Mouse (Mus musculus) 416B (cell line): ENCODE measurements around the gene Acap2.

ENCODE experiments used
- DNase-seq: peaks from one replicate; pipeline ENCODE4 v3.0.0; 2011; ENCODE audit warnings: low read depth

Gene Acap2

DNA sequence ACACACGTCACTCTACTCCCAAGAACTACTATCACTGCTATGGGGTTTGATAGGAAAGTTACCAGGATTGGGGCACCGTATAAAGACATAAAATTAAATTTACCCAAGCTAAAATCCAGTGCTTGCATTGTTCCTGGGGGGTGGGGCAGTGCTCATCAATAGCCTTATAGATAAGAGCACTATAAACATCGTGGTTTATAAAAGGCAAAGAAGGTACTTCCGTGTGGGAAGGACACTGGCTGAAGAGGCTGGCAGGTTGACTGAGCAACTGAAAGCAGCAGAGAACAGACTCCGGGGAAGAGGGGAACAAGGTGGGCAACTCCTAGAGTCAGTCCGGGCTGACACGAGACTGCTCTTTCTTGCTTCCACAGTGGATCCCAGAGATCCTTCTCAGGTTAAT, 33.1 kb downstream of the Acap2 start:
- no peak for DNase-seq

DNA sequence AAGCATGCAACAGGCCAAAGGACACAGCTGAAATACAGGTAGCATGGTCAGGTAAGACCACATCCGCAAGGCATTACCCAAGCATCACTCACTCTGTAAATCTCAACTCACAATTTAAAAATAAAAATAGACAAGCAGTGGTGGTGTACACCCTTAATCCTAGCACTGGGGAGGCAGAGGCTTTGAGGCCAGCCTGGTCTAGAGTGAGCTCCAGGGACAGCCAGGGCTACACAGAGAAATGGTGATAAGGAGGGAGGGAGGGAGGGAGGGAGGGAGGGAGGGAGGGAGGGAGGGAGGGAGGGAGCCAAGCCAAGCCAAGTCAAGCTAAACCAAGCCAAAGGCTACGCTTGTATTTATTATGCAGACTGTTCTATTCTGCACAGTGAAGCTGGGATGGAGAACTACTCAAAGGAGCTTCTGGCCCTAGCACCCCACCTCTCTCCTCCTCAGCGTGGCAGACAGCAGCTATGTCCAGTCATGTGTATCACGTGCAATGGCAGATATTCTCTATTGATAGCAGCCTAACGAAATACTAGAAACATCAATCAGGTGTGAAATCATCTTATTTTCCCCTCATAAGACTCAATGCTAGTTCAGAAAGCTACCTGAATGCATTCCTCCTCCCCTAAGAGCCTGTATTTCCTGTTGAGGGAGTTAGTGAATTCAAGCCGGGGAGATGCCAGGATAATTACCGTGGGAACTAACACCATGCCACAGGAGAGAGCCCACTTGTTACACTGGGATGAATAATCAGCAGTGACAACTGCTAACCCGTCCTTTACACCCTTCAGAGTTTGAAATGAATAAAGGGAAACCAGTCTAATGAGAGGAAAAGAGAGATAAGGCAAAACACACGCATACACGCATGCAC, 33.8 kb downstream of the Acap2 start:
- DNase-seq: no peak

DNA sequence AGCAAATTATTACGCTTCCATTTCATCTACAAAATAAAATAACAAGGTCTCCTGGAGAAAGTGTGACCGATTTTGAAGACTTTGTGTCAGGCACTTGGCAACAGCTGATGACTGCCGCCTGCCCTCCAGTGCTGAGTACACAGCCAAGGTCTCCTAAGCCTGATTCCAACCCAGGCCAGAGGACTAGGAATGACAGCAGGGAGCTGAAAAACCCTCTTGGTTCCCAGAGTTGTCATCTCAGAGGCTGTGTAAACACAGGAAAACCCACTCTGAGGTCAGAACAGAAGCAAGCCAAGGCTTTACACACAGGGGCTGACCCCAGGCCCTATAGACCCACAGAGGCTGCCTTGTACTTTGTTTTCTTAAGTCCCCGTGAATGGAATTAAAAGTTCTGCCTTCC, 35.1 kb downstream of the Acap2 start:
- no peak for DNase-seq

DNA sequence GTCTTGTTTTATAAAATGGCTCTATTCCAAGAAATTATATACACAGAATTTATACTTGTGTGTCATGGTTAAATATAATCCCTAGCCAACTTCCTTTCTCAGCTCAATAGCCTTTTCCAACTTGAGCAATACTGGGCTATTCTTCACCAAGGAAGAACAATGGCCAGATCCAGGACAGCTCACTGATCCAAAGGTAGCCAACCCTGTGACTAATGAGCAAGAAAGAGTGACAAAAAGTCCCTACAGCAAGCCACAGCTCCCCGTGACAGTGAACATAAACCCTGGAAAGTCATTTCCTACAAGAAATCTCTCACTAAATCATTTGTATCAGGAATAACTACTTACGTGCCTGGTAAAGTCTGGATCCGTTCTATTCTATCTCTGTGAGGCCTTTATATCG, 35.6 kb downstream of the Acap2 start:
- DNase-seq: no peak

DNA sequence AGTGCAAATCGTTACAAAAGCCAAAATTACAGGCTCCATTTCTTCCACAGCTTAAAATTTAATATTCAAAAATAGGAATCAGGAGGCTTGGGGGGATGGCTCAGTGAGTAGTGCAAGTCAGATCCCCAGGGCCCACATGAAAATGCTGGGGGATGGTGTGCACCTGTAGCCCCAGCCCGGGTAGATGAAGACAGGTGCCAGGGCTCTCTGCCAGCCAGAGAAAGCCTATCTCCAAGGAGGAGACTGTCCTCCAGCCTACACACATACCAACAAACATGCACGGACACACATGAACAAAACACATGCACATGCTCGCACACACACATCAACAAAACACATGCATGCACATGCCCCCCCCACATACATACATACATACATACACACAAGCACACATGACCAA, 36.9 kb downstream of the Acap2 start:
- no peak for DNase-seq

DNA sequence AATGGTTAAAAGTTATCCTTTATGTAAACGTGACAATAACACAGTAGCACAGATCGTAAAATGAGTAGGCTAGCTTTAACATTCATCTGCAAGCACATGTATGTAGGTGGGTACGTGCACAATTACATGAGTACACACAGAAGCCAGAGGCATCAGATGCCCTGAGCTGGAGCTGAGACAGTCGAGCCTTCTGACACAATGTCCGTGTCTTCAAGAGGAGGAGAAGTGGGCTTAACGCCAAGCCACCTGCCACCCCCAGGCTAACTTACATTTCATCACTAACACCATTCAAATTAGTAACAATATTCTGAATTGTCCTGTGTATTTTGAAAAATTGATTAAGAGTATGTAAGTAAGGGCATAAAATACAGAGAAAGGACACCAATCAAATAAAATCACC, 40.6 kb downstream of the Acap2 start:
- DNase-seq: no peak

DNA sequence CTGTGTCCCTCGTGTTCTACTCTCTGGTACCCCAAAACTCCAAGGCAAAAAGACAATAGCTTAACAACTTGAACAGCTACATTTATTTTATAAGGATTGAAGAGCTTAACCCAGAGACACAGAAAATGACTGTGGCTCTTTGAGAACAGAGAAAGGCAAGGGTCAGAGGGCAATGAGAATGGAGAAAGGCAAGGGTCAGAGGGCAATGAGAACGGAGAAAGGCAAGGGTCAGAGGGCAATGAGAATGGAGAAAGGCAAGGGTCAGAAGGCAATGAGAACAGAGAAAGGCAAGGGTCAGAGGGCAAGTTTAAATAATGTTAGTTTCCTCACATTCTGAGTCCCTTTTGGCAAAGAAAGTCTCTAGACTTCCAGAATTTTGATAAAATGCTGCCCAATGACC, 41.6 kb downstream of the Acap2 start:
- DNase-seq: no peak

DNA sequence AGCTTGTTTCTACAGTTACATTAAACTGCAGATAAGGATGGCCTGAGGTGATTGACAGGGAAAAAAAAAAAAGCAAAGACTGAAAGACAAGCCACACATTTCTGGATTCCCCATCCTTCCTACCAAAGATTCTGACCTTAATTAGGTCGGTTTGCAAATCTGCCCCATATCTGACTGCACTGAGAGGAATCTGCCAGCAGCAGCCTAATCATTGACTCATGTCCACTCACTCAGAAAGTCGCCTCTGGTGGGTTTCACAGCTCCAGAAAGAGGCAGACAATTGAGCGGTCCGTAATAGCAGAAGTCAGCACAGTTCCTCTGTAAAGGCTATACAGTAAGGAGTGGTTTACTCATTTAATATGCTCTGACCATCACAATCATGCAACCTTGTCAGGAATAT, 51.2 kb downstream of the Acap2 start:
- no peak for DNase-seq

DNA sequence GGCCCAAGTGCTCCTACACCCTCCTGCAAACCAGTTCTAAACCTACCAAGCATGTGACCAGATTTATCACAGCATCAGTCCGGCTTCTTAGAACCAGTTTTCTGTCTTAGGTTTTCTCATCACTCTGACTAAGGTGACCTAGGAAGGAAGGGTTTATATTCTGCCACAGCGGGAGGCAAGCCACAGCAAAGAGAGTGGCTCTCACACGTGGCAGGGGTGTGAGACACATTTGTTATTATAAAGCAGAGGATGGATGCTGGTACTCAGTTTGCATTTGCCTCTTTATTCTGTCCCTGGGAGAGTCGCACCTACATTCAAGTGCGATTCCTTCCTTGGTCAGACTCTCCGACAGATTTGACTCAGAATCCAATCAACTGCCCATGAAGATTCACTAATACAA, 52.2 kb downstream of the Acap2 start:
- DNase-seq: no peak

DNA sequence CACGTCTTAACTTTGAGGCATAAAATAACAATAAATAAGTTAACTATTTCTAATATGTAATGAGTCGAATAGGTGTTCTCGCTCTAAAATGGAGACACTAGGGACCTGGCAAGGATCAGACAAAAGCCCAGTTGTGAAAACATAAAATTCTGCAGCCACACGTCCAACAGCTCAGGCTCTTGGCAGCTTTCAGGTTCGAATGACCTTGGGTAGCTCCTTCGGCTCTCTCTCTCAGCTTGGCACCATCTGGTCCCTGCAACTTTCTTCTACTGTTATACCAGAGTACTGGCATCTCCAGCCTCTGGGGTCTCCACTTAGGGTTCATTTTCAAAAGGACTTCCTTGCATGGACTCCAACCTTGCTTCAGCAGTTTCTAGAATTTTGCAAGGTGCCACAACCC, 53.3 kb downstream of the Acap2 start:
- no peak for DNase-seq

DNA sequence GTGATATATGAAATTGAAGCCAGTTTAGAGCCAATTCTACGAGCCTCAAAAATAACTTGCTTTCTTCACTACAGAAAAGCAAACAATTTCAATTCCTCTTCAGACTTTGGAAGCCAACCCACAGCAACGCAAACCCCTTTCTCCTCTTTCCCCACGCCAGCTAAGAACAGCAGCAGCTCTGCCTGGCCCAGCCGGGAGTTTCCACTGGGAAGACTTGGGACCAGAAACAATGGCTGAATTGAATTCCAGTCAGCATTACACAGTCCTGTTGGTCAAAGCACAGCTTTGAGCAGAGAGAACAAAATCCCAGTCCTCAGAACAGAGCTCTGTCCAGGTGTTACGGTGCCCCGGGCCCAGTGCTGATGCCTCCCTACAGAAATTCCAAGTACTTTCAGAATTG, 59.1 kb downstream of the Acap2 start:
- no peak for DNase-seq

DNA sequence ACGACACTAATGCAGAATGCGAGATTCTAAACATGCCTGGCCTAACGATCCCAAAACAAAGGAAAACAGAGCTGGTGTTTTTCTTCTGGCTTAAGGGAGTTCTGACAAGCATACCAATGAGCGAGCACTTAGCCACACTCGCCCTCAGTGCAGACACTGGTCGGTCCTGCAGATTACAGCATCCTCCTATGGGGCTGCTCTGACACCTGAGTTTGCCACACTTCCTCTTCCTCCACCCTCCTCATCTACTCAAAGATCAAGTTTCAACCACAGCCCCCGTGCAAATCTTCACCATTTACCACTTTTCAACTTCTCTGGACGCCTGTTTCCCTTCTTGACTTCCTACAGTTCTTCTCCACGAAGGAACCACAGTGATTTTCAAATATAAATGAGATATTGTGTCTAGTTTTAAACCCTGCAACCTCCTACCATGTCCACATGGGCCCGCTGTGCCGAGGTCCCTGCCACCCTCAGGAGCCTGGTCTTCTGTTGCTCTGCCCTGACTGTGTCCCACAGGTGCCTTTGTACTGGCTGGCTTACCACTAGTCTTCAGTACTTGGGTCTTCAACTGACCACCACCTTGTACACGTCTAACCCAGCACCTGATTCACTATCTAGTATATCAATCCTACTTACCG, 64.3 kb downstream of the Acap2 start:
- DNase-seq: peak; percentile 88

DNA sequence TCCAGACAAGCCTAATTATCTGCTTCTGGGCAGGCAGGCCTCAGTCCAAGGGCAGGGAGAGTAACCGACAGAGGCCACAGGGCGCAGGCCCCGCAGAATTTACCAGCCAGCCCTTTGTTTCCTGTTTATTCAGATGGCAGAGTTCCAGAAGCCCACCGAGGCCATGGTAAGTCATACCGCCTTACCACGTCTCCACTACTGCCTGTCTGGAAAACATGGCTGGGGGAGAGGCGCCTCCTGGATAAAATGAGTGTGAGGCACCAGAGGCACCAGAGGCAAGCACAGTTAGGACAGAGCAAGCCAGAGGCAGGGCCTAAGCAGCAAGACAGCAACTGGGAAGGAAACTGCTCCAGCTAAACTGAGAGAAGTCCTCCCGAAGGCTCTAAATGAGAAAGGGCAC, 65.5 kb downstream of the Acap2 start:
- DNase-seq: peak; percentile 17

DNA sequence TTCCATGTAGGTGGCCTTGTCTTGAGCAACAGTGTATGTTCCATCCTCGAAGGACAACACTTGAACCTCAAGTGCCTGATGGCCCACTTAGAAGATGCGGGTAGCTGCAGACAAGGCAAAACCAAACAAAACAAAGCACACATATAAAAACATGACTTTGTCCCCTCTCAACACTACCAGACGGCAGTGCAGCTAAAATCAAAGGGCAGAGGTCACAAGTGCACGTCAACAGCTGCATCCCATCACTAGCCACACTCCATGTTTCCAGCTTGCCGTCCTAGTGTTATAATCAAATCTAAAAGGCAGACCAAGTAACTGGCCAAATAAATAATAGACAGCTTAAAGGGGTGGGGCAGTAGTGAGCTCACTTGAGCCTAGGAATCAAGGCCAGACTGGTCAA, 69.5 kb downstream of the Acap2 start:
- no peak for DNase-seq

DNA sequence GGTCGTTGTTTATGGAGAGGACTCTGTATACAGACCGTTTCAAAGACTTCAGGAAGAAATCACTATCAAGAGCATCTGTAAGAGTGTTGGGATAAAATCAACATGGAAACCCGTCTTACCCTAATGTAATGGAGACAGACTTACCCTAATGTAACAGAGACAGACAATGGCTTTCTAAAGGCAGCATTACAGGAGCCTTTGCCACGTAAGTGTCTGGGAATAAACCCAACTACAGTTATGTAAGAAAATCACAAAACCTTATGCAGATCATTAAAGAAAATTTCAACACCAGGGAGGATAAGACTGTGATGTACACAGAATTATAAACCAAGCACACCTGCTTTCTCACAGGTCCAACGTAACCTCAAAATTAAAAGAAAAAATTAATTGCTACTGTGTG, 72.9 kb downstream of the Acap2 start:
- no peak for DNase-seq

DNA sequence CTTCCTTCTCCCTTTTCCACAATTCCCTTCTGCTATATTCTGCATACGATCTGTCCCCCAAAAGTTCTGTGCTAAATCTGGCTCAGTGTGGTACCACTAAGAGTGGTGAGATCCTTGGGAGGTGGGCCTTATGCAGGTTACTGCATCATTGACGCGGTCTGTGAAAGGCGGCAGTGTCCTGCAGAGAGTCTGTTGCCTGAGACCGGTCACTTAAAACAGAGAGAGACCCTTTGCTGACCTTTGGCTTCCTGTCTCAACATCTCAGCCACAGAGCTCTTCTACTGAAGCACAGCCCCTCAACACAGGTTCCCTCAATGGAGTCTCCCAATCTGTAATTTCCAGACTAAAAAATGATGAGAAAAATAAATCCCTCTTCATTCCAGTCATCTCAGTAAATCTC, 76.1 kb downstream of the Acap2 start:
- DNase-seq: no peak

DNA sequence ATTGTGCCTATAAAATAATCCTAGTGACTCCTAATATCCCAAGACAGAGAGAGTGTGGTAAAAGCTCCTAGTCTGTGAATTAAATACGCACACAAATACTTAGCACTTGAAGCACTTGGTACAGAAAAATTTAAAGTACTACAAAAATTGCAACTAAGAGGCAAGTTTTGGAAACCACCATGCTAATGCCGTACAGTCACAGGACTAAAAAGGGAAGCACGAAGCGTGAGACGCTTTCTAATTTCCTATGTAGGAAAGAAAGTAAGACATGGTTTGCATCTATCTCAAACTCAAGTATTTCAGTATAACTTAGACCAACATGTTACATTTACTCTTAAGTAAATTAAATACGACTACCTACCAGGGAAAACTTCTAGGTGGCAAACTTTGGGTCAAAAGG, 79.4 kb downstream of the Acap2 start:
- no peak for DNase-seq

DNA sequence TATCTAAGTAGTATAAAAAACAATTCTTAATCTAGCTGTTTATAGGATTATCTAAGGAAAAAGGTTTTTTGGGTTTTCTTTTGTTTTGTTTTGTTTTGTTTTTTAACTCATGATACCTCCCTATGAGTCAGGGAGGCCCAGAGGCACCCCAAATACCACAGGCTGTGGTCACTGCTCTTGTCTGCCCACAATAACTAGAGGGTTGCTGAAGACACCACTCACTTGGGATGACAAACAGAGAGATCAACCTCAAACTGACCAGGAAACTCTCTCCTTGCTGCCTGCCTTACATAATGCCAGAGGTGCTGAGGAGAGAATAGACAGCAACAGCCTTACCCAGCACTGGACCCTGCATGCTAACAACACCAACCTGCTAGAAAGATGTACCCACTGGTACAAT, 87.4 kb downstream of the Acap2 start:
- peak; percentile 62 for DNase-seq

DNA sequence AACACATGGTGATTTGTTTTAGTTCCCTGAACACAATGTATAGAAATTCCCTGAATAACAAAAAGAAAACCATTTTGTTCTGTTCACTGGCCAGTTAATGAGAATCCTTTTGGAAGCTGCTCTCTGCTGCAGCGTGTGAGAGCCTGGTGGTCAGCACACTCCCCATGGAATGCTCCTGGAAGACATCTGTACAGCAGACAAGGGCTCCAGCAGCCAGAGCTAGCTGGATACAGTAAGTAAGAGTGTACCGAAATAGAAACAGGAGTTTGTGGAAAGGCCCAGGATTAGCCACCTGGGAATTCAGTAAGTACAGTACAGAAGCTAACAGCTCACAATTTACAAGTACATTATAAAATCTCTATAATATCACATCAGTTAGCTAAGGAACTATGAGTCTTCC, 99.7 kb downstream of the Acap2 start:
- DNase-seq: no peak

DNA sequence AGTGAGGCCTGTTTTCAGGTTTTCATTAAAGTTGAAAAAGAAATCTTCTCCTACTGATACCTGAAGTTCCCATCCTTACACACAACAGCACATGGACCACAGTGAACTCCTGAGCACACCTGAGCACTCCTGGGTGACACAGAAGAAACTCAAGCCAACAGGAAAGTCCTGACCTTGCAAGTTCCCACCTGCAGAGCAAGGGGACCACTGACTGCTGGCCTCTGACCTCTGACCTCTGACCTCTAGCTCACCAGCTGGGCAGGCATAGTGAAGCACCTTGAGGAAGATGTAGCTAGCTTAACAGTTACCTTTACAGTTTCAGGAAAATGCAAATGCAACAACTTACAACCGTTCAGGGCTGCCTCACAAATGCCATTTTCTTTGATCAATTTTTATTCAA, 101.1 kb downstream of the Acap2 start:
- DNase-seq: no peak

DNA sequence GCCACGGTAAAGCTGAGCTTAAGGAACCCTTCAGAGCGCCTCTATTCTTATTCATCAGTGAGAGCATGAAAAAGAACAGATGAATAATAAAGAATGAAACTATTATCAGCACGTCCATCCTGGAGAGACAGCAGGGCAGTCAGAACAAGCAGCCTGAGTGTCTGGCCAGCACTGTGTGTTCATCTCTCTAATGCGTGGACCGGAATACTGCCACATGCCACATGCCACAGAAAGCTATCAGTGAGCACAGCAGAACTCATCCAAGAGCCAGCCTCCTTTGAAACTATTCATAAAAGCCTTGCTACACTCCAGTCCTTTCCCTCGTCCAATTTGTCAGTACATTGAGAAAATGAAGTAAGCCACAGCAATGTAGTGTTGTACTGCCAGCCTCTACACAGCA, 107.0 kb downstream of the Acap2 start:
- DNase-seq: no peak

DNA sequence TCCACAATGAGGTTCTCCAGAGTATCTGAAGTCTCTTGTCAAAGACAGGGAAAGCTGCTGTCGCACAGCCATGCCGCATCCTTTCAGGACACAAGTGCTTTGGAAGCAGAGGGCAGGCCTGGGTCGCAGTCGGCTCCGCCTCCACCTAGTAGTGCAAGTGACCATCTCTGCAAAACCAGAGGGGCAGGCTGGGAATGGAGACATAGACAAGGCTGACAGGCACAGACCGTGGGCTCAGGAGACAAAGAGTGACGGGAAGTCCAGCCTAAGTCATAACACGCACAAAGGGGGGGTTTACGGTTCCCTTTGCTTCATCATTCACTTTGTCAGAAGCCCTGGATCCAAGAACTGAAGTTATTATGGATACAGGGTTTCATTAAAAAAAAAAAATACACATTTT, 107.9 kb downstream of the Acap2 start:
- no peak for DNase-seq

DNA sequence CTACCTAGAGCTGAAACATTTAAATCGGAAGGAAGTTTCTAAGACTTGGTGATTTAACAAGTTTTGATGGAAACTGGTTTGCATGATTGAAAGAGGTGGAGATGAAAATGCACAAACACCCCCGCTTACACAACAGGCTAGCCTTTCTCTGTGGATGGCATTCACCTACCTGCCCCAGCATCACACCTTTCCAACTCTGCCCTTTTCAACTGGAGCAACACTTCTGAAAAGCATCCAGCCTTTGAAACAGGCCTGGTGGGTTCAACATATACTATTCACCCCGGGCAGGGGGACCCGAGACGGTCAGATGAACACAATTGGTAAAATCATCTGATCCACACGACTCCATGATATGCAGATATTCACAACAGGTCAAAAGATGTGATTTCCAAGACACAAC, 119.2 kb downstream of the Acap2 start:
- no peak for DNase-seq

DNA sequence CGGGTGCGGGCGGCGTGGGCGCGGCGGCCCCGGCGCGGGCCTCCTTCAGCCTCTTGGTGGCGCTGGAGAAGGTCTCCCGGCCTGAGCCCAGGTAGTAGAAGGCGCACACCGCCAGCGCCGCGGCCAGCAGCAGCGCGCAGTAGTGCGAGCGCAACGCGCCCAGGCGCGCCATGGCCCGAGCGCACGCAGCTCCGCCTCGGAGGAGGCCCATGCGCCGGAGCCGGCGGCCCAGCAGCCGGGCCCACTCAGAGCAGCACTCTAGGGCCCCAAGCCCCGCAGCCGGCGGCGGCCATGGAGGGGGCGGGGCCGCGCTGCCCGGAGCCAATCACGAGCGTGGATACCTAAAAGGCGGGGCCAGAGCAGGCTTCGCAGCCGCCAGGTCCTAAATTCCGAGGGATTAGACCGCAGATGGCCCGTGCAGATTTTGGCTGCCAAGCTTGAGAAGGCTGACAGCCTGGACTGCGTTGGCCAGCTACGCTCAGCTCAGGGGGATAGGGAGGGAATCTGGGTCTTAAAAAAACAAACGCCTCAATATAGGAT, 119.8 kb downstream of the Acap2 start, which contains the start of gene Xxylt1:
Gene Xxylt1 (minus strand): TSS at position 308 of the 540 bp plus-strand sequence.
- DNase-seq: peak; percentile 91
